Mouse (Mus musculus) spleen, postnatal 4 days (tissue): ENCODE data around the gene Vps45.

ENCODE experiments used
- DNase-seq, 2 experiments: peaks; one replicate each; pipeline ENCODE4 v3.0.0; 2022; ENCODE audit warnings: low spot score in 2 of 2

Gene Vps45

GRCm38 (mm10) chr3:96038851-96039250 lies 19.4 kb downstream of the Vps45 start:
- no peak for DNase-seq

GRCm38 (mm10) chr3:96038156-96038555 lies 20.1 kb downstream of the Vps45 start:
- DNase-seq = no peak

GRCm38 (mm10) chr3:96036796-96037195 lies 21.5 kb downstream of the Vps45 start:
- DNase-seq = no peak

- no peak for DNase-seq
Measured at GRCm38 (mm10) chr3:96033046-96033445, 25.2 kb downstream of the Vps45 start.

- DNase-seq = no peak
Measured at GRCm38 (mm10) chr3:96032652-96033017, 25.6 kb downstream of the Vps45 start.

- DNase-seq = no peak
Measured at GRCm38 (mm10) chr3:96031991-96032651, 26.1 kb downstream of the Vps45 start.

GRCm38 (mm10) chr3:96029766-96030165 lies 28.5 kb downstream of the Vps45 start:
- DNase-seq = no peak

- DNase-seq = no peak
Measured at GRCm38 (mm10) chr3:96029336-96029735, 28.9 kb downstream of the Vps45 start.

- no peak for DNase-seq
Measured at GRCm38 (mm10) chr3:96027875-96028274, 30.4 kb downstream of the Vps45 start.

GRCm38 (mm10) chr3:96027145-96027544 lies 31.1 kb downstream of the Vps45 start:
- no peak for DNase-seq

- no peak for DNase-seq
Measured at GRCm38 (mm10) chr3:96021421-96022128, 36.7 kb downstream of the Vps45 start.

GRCm38 (mm10) chr3:96020735-96021134 lies 37.5 kb downstream of the Vps45 start:
- no peak for DNase-seq

GRCm38 (mm10) chr3:96017461-96017860 lies 40.8 kb downstream of the Vps45 start:
- DNase-seq = no peak

GRCm38 (mm10) chr3:96016257-96016889 lies 41.9 kb downstream of the Vps45 start:
- DNase-seq = no peak

GRCm38 (mm10) chr3:96015681-96016080 lies 42.6 kb downstream of the Vps45 start:
- DNase-seq = no peak

GRCm38 (mm10) chr3:96012805-96013204 lies 45.5 kb downstream of the Vps45 start:
- no peak for DNase-seq

- DNase-seq = no peak
Measured at GRCm38 (mm10) chr3:96008463-96008862, 49.8 kb downstream of the Vps45 start.

GRCm38 (mm10) chr3:96001560-96001959 lies 56.7 kb downstream of the Vps45 start:
- no peak for DNase-seq

- no peak for DNase-seq
Measured at GRCm38 (mm10) chr3:96000921-96001501, 57.3 kb downstream of the Vps45 start.

- no peak for DNase-seq
Measured at GRCm38 (mm10) chr3:96000080-96000632, 58.1 kb downstream of the Vps45 start.

- peak in 1 of 2 experiments; percentile 65 for DNase-seq
Measured at GRCm38 (mm10) chr3:95999308-96000079, 58.8 kb downstream of the Vps45 start.
